Mouse (Mus musculus) retina, embryonic 14.5 days (tissue): Measurements from ENCODE around the gene Stra8.
A peak's percentile ranks its signal among the peaks of the same experiment; 100 is the strongest.

Experiments used
- DNase-seq: peaks from one replicate; pipeline ENCODE4 v3.0.0-alpha.2; 2015; ENCODE audit warnings: low spot score

Stra8 gene

DNA sequence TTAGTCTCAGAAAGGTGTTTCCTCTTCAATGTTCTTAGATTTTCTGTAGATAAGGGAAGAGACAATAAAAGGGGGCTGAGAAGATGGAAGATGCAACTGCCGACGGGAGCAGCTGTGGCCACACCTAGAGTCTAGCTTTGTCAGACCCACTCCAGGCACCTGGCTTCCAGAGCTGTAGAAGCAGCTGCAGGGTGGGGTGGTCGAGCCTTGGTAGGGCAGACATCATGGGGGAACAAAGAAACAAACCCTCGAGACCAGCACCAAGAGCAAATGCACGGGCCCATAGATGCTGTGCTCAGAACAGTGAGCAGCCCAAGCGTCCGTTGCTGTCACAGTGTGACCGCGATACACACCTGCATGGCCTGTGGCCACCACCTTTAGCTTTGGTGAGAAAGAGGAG, 22.5 kb downstream of the Stra8 start:
- no peak for DNase-seq

- no peak for DNase-seq
Measured at GRCm38 (mm10) chr6:34943499-34943898, 23.5 kb downstream of the Stra8 start.

DNA sequence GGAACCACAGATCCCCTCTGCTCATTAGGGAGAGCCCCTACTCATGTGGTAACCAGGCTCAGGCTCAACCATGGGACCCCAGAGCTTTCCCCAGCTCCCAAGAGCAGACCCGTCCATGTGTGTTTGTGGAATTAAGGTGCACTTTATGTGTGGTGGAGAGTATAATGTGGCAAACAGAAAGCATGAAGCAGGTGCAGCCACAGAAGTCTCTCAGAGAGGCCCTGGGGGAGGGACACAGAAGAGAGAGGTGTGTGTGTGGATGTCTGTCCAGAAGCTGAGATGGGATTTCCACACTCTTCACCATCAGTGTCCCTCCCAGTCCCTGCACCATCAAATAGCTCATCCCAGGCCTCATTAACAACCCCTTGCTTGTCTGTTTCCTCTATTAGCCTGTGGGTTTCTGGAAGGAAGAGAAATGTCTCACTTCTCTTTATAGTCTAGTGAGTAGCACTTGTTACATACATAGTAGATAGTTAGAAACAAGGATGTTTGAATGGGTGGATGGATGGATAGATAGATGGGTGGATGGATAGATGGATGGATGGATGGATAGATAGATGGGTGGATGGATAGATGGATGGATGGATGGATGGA, 26.6 kb downstream of the Stra8 start:
- no peak for DNase-seq

GRCm38 (mm10) chr6:34948461-34948860, 28.5 kb downstream of the Stra8 start:
- no peak for DNase-seq

- no peak for DNase-seq
Measured at GRCm38 (mm10) chr6:34951518-34951917, 31.6 kb downstream of the Stra8 start.

DNA sequence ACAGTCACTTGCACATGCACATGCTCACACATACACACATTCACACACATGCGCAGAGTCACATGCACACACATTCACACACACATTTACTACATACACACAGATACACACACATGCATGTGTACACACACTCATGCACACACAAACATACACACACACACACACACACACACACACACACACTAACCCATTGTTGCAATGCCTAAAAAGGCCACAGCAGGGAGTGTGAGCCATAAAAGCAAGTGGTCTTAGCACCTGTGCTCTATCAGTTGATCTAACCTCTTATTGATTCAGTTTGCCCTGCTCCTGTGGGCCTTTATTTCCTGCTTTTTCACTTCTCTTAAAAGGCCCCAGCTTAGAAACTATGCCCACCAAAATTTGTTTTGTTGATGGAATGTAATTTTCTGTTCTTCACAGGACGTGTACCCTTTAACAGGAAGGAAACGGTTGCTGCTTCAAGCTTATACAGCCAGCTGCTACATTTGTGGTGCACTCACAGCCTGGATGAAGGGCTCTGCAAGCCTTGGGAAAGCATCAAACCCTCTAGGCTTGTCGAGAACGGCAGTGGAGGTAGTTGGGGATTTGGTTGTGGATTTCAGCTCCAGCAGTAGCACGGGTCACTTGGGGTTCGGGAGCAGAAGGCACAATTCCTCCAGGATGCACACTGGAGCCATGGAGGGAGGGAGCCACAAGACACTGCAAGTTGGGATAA, 32.1 kb downstream of the Stra8 start:
- DNase-seq, result no peak

GRCm38 (mm10) chr6:34954926-34955861, 35.2 kb downstream of the Stra8 start:
- peak; percentile 69 for DNase-seq

DNA sequence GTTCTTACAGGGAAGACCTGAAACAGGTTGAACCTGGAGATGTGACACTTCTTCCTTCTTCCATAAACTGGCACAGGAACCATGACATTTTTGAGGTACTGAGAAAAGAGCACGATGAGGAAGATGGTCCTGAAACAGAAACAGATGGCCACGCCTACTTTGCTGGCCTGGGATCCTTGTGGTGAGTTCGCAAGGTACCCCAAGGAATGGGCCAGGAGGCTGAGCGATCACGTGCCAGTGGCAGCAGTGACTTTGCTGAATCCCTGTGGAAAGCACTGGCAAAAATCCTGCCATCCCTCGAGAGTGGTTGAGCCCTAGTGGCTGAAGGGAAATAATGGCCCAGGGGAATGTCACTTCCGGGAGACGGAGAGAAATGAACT, 35.9 kb downstream of the Stra8 start:
- DNase-seq, result peak; percentile 19

DNA sequence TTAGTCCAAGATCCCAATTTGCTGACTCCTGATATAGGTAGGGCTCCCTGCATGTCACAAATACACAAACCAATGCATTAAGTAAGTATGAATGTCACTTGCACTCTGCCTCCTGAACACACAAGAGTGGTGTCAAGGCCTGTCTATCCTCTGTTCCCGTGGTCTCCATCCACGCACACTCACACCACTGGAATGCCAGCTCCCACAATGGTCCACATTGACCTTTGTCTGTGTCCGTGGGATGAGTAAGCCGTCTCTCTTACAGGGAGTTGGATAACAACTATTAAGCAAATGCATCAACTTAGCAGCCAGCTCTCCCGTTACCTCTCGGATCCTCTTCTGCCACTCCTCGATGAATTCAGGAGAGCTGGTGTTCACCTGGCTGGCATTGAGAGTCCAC, 39.2 kb downstream of the Stra8 start:
- DNase-seq, result no peak

DNA sequence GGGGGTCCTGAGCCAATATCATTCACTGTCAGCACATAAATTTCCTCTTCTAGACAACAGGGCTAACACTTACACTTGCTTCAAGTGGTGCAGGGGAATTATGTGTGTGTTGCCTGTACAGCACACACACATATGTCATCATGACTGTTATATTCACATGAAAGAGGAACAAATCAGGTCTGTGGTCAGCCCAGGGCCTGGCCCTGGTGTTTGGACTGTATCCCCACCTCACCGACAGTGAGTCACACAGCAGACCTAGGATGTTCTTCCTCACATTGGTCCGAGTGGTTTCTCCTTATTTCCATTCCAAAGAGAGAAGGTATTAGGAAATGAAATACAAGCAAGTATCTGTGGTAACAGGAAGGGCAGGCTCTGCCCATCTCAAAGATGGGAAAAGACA, 44.6 kb downstream of the Stra8 start:
- DNase-seq, result no peak

DNA sequence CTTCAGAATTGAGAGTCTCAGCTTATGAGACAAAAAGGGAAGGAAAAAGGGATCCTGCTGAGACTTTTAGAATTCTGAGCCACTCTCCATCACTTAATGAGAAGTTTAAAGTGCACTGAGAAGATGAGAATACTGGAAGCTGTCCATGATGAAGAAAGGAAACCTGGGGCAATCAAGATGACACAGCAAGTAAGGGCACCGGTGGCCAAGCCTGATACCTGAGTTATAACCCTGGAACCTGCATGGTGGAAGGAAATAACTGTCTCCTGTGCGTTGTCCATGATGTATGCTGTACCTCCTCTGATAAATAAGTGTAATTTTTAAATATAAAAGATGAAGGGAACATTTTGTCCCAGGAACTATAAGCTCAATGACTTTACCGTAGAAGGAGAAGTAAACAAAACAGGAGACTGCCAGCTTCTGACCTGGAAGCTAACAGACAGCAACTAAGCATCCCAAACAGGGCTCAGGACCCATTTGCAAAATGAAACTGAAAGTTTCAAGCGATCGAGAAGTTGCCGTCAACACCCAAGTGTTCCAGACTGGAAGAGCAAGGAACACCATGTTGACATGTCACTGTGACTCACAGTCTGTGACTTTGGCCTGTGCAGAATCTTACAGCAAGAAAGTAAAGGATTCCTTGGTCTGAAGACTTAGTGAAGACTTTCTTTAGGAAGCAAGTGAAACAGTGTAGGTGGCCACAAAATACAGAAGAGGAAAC, 46.0 kb downstream of the Stra8 start:
- no peak for DNase-seq

GRCm38 (mm10) chr6:34971181-34971580, 51.2 kb downstream of the Stra8 start:
- DNase-seq, result no peak

GRCm38 (mm10) chr6:34979291-34979690, 59.3 kb downstream of the Stra8 start:
- DNase-seq, result peak; percentile 58

GRCm38 (mm10) chr6:34980661-34981060, 60.7 kb downstream of the Stra8 start:
- DNase-seq, result no peak

- DNase-seq, result no peak
Measured at GRCm38 (mm10) chr6:34987085-34987645, 67.2 kb downstream of the Stra8 start.

DNA sequence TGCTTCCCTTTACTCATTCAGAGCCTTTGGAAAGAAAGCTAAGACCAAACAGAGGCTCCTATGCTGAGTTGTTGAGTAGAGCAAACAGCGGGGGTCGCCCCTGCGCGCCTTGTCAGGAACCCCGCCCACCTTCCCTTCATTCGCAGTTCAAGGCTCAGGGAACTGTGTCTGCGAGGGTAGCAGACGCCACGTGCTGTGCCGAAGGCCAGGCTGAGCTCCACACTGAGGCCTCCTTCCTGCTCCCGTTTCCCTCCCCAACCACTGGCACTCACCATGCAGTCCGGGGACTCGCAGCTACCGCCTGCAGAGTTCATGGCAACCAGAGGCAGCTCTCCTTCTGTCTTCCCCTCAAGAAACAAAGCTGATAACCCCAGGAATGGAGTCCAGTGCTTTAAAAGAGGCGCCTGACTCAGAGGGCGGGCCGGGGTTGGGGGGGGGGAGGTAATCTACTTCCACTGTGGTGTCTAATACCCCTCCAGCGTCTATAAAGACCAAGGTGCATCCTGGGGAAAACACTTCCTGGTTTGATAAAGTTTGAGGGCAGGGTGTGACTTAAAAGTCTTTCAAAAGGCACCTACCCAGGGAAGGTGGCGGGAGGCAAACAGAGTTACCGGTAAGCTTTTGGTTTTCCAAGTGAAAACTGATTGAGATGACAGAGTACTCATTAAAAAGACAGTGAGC, 68.3 kb downstream of the Stra8 start, which contains the start of gene Slc23a4:
Gene Slc23a4, minus strand, starts transcription at position 324 of the 681 bp plus-strand sequence.
- peak; percentile 62 for DNase-seq
